Mouse (Mus musculus) lung, adult 2 months (tissue): ENCODE data around the gene Zc3h18. TPM values are rescaled to one million over a fixed set of nuclear protein-coding genes. Genes with fewer than 3 reads are reported as not detected.

ENCODE experiments used
- DNase-seq: peaks from one replicate; pipeline ENCODE4 v3.0.0; 2022
- H3K4me1 ChIP-seq: fragments of 200-500 bp; 2 replicates; pipeline ENCODE4 v1.6.1; 2011; ENCODE audit warnings: low read length; ENCODE audit not compliant: control insufficient read depth, insufficient read depth
- H3K4me3 ChIP-seq: fragments of 200-500 bp; replicated peaks from 2 replicates; pipeline ENCODE3; 2011; ENCODE audit warnings: low read depth, mild to moderate bottlenecking, control low read depth, low read length; ENCODE audit errors: extremely low read depth
- CTCF ChIP-seq: fragments of 200-500 bp; IDR thresholded peaks from 2 replicates; pipeline ENCODE4 v1.5.1; 2011; ENCODE audit warnings: mild to moderate bottlenecking, low read length, control low read depth; ENCODE audit not compliant: insufficient read depth
- POLR2A ChIP-seq: fragments of 200-500 bp; IDR thresholded peaks from 2 replicates; pipeline ENCODE4 v1.6.1; 2011; ENCODE audit warnings: low read depth, mild to moderate bottlenecking, control low read depth, low read length, borderline replicate concordance; ENCODE audit errors: extremely low read depth
- WGBS: fragments of 180-500 bp; shearing (Covaris S2); methylation state at CpG from one replicate; pipeline ENCODE4 v1.1.7; 2018; 5-methylcytosine and 5-hydroxymethylcytosine counted together
- polyA plus RNA-seq: library from polyadenylated mRNA; depleted of rRNA; stranded (reverse); fragments of >200 nt; gene quantifications from 2 replicates; pipeline ENCODE4 v1.2.3, GENCODE M21; 2012; rRNA removed

Gene Zc3h18
- polyA plus RNA-seq, 1 experiment: 26.8 TPM

GRCm38 (mm10) chr8:122457171-122457570 lies 80.8 kb downstream of the Zc3h18 start:
- Histone ChIP-seq H3K4me1 (no peaks in the 10 kb centered on the region), H3K4me3 (no peak overlapping the region)
- no peak for TF ChIP-seq CTCF
- TF ChIP-seq POLR2A: no peak
- 71% methylated on average over 11 of the region's 11 CpGs for WGBS
- DNase-seq: no peak

- Histone ChIP-seq H3K4me3 (no peak overlapping the region), H3K4me1 (peaks cover 5% of the 10 kb centered on the region)
- 52% methylated on average over 6 of the region's 6 CpGs for WGBS
- no peak for DNase-seq
- TF ChIP-seq CTCF (0 out of 2 replicates have a peak, but pooled peaks have one; percentile 11), POLR2A (no peak)
Measured at GRCm38 (mm10) chr8:122459218-122459900, 83.0 kb downstream of the Zc3h18 start.

- 20% methylated on average over 7 of the region's 7 CpGs for WGBS
- H3K4me1 ChIP-seq: peaks cover 6% of the 10 kb centered on the region
- no peak for DNase-seq
- no peak overlapping the region for H3K4me3 ChIP-seq
- TF ChIP-seq POLR2A (no peak), CTCF (no peak)
Measured at GRCm38 (mm10) chr8:122459990-122460389, 83.6 kb downstream of the Zc3h18 start.

GRCm38 (mm10) chr8:122460524-122461472 lies 84.4 kb downstream of the Zc3h18 start, which contains the start of gene Snai3:
Snai3 (minus strand) TSS chr8:122460733.
- WGBS: 3% methylated on average over 56 of the region's 56 CpGs
- Histone ChIP-seq H3K4me3 (peak within 1 kb of the TSS; percentile 20), H3K4me1 (peaks cover 7% of the 10 kb centered on the region)
- peak; percentile 80 for DNase-seq
- TF ChIP-seq CTCF: no peak
- TF ChIP-seq POLR2A: no peak

GRCm38 (mm10) chr8:122461473-122462148 lies 85.2 kb downstream of the Zc3h18 start:
- DNase-seq: no peak
- WGBS: 70% methylated on average over 11 of the region's 11 CpGs
- no peak for TF ChIP-seq POLR2A
- TF ChIP-seq CTCF: no peak
- peaks cover 7% of the 10 kb centered on the region for H3K4me1 ChIP-seq
- H3K4me3 ChIP-seq: no peak overlapping the region

- TF ChIP-seq CTCF (no peak), POLR2A (no peak)
- no peak for DNase-seq
- Histone ChIP-seq H3K4me1 (peaks cover 7% of the 10 kb centered on the region), H3K4me3 (no peak overlapping the region)
- 77% methylated on average over 8 of the region's 8 CpGs for WGBS
Measured at GRCm38 (mm10) chr8:122462510-122462909, 86.1 kb downstream of the Zc3h18 start.

- TF ChIP-seq POLR2A: no peak
- TF ChIP-seq CTCF: no peak
- no peak overlapping the region for H3K4me3 ChIP-seq
- DNase-seq: peak; percentile 48
- WGBS: 18% methylated on average over 12 of the region's 12 CpGs
- peaks cover 7% of the 10 kb centered on the region for H3K4me1 ChIP-seq
Measured at GRCm38 (mm10) chr8:122463651-122464640, 87.5 kb downstream of the Zc3h18 start.

GRCm38 (mm10) chr8:122464985-122465384 lies 88.6 kb downstream of the Zc3h18 start:
- TF ChIP-seq POLR2A (no peak), CTCF (no peak)
- 71% methylated on average over 7 of the region's 7 CpGs for WGBS
- peaks cover 7% of the 10 kb centered on the region for H3K4me1 ChIP-seq
- H3K4me3 ChIP-seq: no peak overlapping the region
- no peak for DNase-seq

Other genes with a start within 250 kb of the Zc3h18 start
- 32.0 and 38.4 TPM in 2 replicates for gene Zfpm1, start 94.5 kb upstream of the Zc3h18 start, polyA plus RNA-seq
- not detected in 2 replicates for gene Trhr2, start 15.9 kb upstream of the Zc3h18 start, polyA plus RNA-seq
- 0.18 and 0.62 TPM in 2 replicates for gene Il17c, start 45.4 kb downstream of the Zc3h18 start, polyA plus RNA-seq
- gene Cyba, start 56.3 kb downstream of the Zc3h18 start, polyA plus RNA-seq: 294 and 407 TPM in 2 replicates
- gene Mvd, start 66.8 kb downstream of the Zc3h18 start, polyA plus RNA-seq: 27.4 and 31.9 TPM in 2 replicates
- 1.4 and 1.5 TPM in 2 replicates for gene Snai3, start 84.1 kb downstream of the Zc3h18 start, polyA plus RNA-seq
- gene Rnf166, start 99.5 kb downstream of the Zc3h18 start, polyA plus RNA-seq: 83.8 and 93.2 TPM in 2 replicates
- gene Ctu2, start 99.5 kb downstream of the Zc3h18 start, polyA plus RNA-seq: 28.6 and 30.6 TPM in 2 replicates
- gene Piezo1, start 174.7 kb downstream of the Zc3h18 start, polyA plus RNA-seq: 192 and 213 TPM in 2 replicates
- gene Cdt1, start 191.4 kb downstream of the Zc3h18 start, polyA plus RNA-seq: 11.7 and 12.2 TPM in 2 replicates
- gene Aprt, start 200.3 kb downstream of the Zc3h18 start, polyA plus RNA-seq: 108 and 109 TPM in 2 replicates
- gene Galns, start 234.9 kb downstream of the Zc3h18 start, polyA plus RNA-seq: 13.8 and 14.9 TPM in 2 replicates
- 122 and 162 TPM in 2 replicates for gene Trappc2l, start 235.0 kb downstream of the Zc3h18 start, polyA plus RNA-seq
- not detected in 2 replicates for gene Pabpn1l, start 246.1 kb downstream of the Zc3h18 start, polyA plus RNA-seq